Mouse (Mus musculus) hindbrain, embryonic 11.5 days (tissue): ENCODE results near the gene Cebpzos. TPM values are rescaled to one million over a fixed set of nuclear protein-coding genes. Genes with fewer than 3 reads are reported as not detected.

Source experiments
- ATAC-seq: fragments of 200-750 bp; cut with Nextera tagmentation; 2 replicates; pipeline ENCODE4 v1.8.0; 2017; ENCODE audit warnings: mild to moderate bottlenecking, moderate TSS enrichment, moderate library complexity; ENCODE audit not compliant: low FRiP score
- DNase-seq: peaks from one replicate; pipeline ENCODE4 v3.0.0-alpha.2; 2015; ENCODE audit warnings: low spot score
- H3K27ac ChIP-seq: fragments of 300-500 bp; sonication (generic); 2 replicates; pipeline ENCODE4 v1.5.1; 2014; ENCODE audit warnings: mild to moderate bottlenecking, low read depth, low read length
- H3K27me3 ChIP-seq: fragments of 300-500 bp; sonication (generic); 2 replicates; pipeline ENCODE4 v1.6.1; 2014; ENCODE audit warnings: mild to moderate bottlenecking, low read length, moderate library complexity, mixed read lengths; ENCODE audit not compliant: control insufficient read depth, insufficient read depth
- H3K36me3 ChIP-seq: fragments of 300-500 bp; sonication (generic); 2 replicates; pipeline ENCODE4 v1.6.1; 2014; ENCODE audit warnings: mild to moderate bottlenecking, low read length, moderate library complexity, mixed read lengths; ENCODE audit not compliant: control insufficient read depth, insufficient read depth
- H3K4me1 ChIP-seq: fragments of 300-500 bp; sonication (generic); replicated peaks from 2 replicates; pipeline ENCODE4 v1.6.1; 2014; ENCODE audit warnings: low read length, mixed read lengths; ENCODE audit not compliant: control insufficient read depth, insufficient read depth
- H3K4me2 ChIP-seq: fragments of 300-500 bp; sonication (generic); replicated peaks from 2 replicates; pipeline ENCODE4 v1.6.1; 2014; ENCODE audit warnings: mild to moderate bottlenecking, low read depth, low read length
- H3K4me3 ChIP-seq: fragments of 300-500 bp; sonication (generic); 2 replicates; pipeline ENCODE4 v1.5.1; 2014; ENCODE audit warnings: low read depth, low read length
- H3K9ac ChIP-seq: fragments of 300-500 bp; sonication (generic); 2 replicates; pipeline ENCODE4 v1.6.1; 2014; ENCODE audit warnings: low read depth, low read length
- H3K9me3 ChIP-seq: fragments of 300-500 bp; sonication (generic); 2 replicates; pipeline ENCODE4 v1.6.1; 2016; ENCODE audit warnings: low read length; ENCODE audit not compliant: control insufficient read depth
- WGBS: fragments of 180-500 bp; shearing (Covaris S2); extraction: QIAGEN DNeasy Blood & Tissue Kit; methylation state at CpG from one replicate; pipeline ENCODE4 v1.1.7; 2014; 5-methylcytosine and 5-hydroxymethylcytosine counted together
- polyA plus RNA-seq: library from polyadenylated mRNA; unstranded; fragments of >200 nt; fragmentation: Nextera tagmentation; extraction: Ambion mirVana; gene quantifications from 2 replicates; pipeline ENCODE4 v1.2.1, GENCODE M21; 2014

Cebpzos gene
- polyA plus RNA-seq, 1 experiment from 2014 or later: 118 TPM

DNA sequence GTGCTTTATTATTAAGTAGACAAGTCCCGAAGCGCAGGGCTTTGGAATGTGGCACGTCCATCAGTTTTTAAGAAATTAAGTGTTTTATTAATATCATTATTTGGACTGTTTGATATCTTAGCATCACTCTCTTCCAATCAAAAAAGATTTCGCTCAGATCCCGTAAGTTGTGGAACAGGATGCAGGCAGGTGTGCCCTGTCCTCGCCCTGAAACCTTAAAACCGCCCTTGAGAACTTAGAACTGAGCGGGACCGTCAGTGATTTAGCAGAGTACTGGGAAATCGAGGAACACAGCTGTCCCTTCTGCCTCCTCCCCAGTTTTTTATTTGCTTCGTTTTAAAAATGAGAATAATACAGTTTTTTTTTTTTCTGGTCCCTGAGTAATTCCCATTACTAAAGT is 599 bp downstream of the Cebpzos start:
- Histone ChIP-seq H3K36me3 (peaks cover 4% of the 10 kb centered on the region; the same call in 1 of the 2 replicates), H3K27ac (peak overlapping the region; percentile 47; the same call in 1 of the 2 replicates), H3K27me3 (no peaks in the 10 kb centered on the region), H3K4me1 (no peaks in the 10 kb centered on the region; the same call in 1 of the 2 replicates), H3K9ac (peak overlapping the region; percentile 40), H3K9me3 (no peaks in the 10 kb centered on the region), H3K4me2 (peak overlapping the region; percentile 50), H3K4me3 (peak overlapping the region; percentile 58)
- DNase-seq (no peak), ATAC-seq (peak; percentile 23; the same call in 1 of the 2 replicates)
- WGBS: 7% methylated on average over 11 of the region's 11 CpGs

DNA sequence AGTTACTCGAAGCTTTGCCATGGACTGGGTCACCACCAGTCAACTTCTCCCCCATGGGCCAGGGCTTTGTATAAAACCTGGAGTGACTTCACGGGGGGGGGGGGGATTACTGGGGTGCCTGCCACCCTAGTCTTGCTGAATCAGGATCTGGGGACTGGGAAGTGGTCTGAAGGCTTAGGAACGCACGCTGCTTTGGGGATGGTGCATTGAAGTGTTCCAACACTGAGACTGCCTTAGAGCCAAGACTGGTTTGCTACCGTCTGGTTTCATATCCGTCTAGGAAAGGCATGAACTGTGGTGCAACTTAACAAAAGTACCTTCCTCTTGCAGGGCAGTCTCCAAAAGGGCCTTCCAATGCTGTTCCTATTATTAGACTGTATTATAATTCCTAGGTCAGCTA is 1.4 kb downstream of the Cebpzos start:
- Histone ChIP-seq H3K27me3 (no peaks in the 10 kb centered on the region), H3K9ac (no peak overlapping the region; the same call in 1 of the 2 replicates), H3K4me2 (no peak overlapping the region; the same call in 1 of the 2 replicates), H3K9me3 (no peaks in the 10 kb centered on the region), H3K4me3 (no peak overlapping the region), H3K27ac (no peak overlapping the region), H3K4me1 (no peaks in the 10 kb centered on the region; the same call in 1 of the 2 replicates), H3K36me3 (peaks cover 6% of the 10 kb centered on the region; the same call in 1 of the 2 replicates)
- DNase-seq: no peak
- no peak for ATAC-seq
- WGBS: 50% methylated on average over 6 of the region's 6 CpGs

DNA sequence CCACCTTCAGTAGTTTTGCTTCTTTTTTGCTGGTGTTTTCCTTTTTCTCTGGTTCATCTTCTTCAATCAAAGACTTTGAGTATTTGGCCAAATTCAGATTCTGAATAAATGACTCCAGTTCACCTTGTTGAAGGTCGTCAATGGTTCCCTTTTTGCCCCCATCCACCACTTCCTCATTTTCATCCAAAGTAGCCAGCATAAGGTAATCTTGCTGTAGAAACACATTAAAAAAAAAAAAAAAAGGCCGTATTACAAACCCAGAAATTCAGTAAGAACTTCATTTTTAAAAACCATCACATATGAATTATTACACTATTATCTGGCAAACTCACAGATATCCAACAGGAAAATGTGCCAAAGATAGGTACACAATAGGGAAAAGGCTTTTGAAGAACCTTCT is 19.6 kb downstream of the Cebpzos start:
- Histone ChIP-seq H3K27me3 (no peaks in the 10 kb centered on the region), H3K4me2 (peak overlapping the region; percentile 60), H3K9ac (no peak overlapping the region; the same call in 1 of the 2 replicates), H3K4me3 (peak overlapping the region; percentile 91), H3K27ac (no peak overlapping the region), H3K36me3 (peaks cover 8% of the 10 kb centered on the region; the same call in 1 of the 2 replicates), H3K4me1 (no peaks in the 10 kb centered on the region), H3K9me3 (no peaks in the 10 kb centered on the region)
- WGBS: 95% methylated on average over 2 of the region's 2 CpGs
- DNase-seq (no peak), ATAC-seq (no peak)

DNA sequence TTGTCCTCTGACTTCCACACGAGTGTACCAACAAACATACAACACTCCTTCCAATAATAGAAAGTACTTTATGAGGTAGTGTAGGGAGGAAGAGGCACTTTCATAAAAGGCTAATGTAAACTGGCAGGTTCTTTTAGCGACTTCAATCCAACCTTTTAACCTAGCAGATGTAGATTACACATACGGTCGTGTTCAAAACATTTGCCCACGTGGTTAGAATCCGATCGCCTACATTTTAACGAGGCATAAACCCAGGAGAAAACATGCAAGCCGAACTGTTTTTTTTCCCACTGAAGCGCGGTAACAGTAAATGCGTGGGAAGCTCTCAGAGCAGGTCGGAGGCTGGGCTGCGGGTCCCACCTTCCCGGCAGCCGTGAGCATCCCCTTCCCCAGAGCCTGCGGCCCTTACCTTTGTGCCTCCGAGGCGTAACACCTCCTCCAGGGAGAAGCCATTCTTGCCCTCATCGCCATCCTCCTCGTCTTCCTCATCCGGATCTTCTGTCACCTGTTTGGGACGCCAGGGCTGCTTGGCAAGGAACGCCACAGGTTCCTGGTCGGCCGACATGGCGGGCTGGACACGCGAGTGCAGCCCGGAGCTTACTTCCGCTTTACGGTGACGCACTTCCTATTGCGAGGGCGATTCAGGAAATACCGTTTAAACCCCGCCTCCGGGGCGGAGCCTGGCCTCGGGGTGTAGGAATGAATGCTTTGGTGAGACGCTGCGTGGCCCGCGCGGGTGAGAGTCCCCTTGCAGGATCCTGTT is 20.3 kb downstream of the Cebpzos start, which contains the start of the genes Cebpz and Ndufaf7:
TSS of gene Cebpz (minus strand) at position 601 of the 763 bp plus-strand sequence.
TSS of gene Ndufaf7 (plus strand) at position 671 of the 763 bp plus-strand sequence.
- under 1% methylated on average over 45 of the region's 45 CpGs for WGBS
- peaks cover 8% of the 10 kb centered on the region; the same call in 1 of the 2 replicates for H3K36me3 ChIP-seq

DNA sequence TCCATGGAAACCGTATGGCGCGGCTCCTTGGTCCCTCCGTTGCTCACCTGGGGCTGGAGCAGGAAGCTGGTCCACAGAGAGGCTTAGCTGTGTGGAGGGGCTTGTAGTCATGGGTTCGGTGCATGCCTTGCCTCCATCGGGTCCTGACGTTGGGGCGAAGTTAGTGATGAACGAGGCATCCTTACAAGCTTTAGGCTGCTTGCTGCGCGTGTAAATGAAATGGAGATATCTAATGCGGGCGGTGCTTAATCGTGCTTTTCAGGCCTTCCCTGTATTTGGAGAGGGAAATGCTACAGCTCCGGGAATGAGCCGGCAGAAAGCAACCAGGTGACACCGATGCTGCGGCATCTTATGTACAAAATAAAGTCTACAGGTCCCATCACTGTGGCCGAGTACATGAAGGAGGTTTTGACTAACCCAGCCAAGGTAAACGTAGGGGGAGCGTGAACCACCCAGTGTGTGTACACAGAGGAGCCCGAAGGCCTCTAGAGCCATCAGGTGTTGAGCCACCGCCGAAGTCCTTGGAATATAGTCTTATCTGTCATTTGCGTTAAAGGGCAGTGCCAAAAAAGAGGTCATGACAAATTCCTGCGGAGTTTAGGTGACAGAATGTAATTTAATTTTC is 21.0 kb downstream of the Cebpzos start:
- Histone ChIP-seq H3K9ac (peak overlapping the region; percentile 51), H3K4me2 (peak overlapping the region; percentile 64), H3K27me3 (no peaks in the 10 kb centered on the region), H3K4me1 (no peaks in the 10 kb centered on the region), H3K4me3 (peak overlapping the region; percentile 91), H3K36me3 (peaks cover 8% of the 10 kb centered on the region; the same call in 1 of the 2 replicates), H3K9me3 (no peaks in the 10 kb centered on the region), H3K27ac (no peak overlapping the region)
- WGBS: 11% methylated on average over 26 of the region's 26 CpGs
- no peak for DNase-seq
- ATAC-seq: peak; percentile 45; the same call in 1 of the 2 replicates

More for the DNA sequence above, 20.3 kb downstream of the Cebpzos start, which contains the start of the genes Cebpz and Ndufaf7:
- ATAC-seq: peak; percentile 99
- H3K27ac ChIP-seq: no peak within 1 kb of the TSS
- peak within 1 kb of the TSS; percentile 74 for H3K9ac ChIP-seq
- H3K4me2 ChIP-seq: peak within 1 kb of the TSS; percentile 64
- no peaks in the 10 kb centered on the region for H3K4me1 ChIP-seq
- no peaks in the 10 kb centered on the region for H3K27me3 ChIP-seq
- peak; percentile 99 for DNase-seq
- H3K4me3 ChIP-seq: peak within 1 kb of the TSS; percentile 91
- no peaks in the 10 kb centered on the region for H3K9me3 ChIP-seq

DNA sequence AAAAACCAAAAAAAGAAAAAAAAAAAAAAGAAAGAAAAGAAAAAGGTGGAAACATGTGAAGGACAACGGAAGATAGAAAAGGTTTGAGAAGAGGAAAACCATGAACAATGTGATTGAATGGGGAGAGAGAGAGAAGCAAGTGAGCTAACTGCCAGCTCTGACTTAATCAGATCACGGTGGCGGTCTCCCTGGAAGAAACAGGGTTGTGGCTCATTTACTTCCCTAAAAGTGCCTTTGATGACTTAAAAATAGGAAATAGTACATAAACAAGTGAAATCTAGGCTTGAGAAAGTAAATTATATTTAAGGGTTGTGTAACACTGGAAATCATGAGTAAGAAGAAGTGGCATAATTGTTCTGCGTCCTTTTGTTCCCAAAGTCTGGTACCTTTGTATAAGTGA is 22.6 kb downstream of the Cebpzos start:
- Histone ChIP-seq H3K36me3 (peaks cover 8% of the 10 kb centered on the region; the same call in 1 of the 2 replicates), H3K4me3 (no peak overlapping the region), H3K4me2 (no peak overlapping the region), H3K27ac (no peak overlapping the region), H3K9ac (no peak overlapping the region), H3K27me3 (no peaks in the 10 kb centered on the region), H3K4me1 (no peaks in the 10 kb centered on the region), H3K9me3 (no peaks in the 10 kb centered on the region)
- DNase-seq: no peak
- ATAC-seq: no peak
- 93% methylated on average over 4 of the region's 4 CpGs for WGBS

DNA sequence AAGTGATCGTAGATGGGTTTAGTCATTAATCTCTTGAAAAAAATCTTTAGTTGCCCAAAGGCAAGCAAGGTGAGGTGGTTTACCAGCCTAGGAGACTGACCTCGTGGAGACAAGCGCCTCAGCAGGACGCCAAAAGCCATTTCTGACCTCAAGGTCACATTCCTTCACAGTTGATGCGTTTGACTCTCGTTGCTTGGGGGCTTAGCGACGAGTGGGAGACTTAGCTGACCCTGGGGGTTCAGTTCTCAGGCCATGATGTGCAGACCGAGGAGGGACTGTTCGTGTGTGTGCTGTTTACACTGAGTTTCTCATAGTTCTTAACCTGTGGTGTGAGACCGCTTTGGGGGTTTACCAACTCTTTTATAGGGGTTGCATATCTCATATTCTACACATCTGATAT is 26.3 kb downstream of the Cebpzos start:
- DNase-seq (no peak), ATAC-seq (no peak)
- no peak overlapping the region for H3K9ac ChIP-seq
- H3K27me3 ChIP-seq: no peaks in the 10 kb centered on the region
- H3K27ac ChIP-seq: no peak overlapping the region
- H3K9me3 ChIP-seq: no peaks in the 10 kb centered on the region
- H3K4me3 ChIP-seq: no peak overlapping the region
- no peaks in the 10 kb centered on the region for H3K36me3 ChIP-seq
- H3K4me1 ChIP-seq: no peaks in the 10 kb centered on the region
- 55% methylated on average over 11 of the region's 11 CpGs for WGBS
- H3K4me2 ChIP-seq: no peak overlapping the region

DNA sequence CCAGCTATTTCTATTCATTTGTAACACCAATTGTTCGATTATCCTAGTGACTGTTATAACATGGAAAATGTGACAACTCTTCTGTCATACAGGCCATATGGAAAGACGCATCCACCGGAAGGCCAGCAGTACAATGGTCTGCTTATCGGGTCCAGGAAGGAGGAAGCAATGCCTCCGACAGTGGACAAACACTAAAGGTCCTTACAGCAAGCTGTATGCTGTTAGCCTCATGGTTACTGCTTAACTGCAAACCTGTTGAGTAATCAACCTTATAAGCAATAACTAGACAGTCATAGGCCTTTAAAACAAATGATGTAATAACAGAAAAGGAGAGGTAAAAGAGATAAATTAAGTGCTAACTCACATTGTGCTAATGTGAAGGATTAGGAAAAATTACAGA is 34.9 kb downstream of the Cebpzos start:
- Histone ChIP-seq H3K27me3 (no peaks in the 10 kb centered on the region), H3K36me3 (peaks cover 3% of the 10 kb centered on the region; the same call in 1 of the 2 replicates)
- 97% methylated on average over 5 of the region's 5 CpGs for WGBS

More for the DNA sequence above, 34.9 kb downstream of the Cebpzos start:
- Histone ChIP-seq H3K4me1 (no peaks in the 10 kb centered on the region), H3K4me3 (no peak overlapping the region), H3K4me2 (no peak overlapping the region), H3K9me3 (no peaks in the 10 kb centered on the region), H3K9ac (no peak overlapping the region), H3K27ac (no peak overlapping the region)
- ATAC-seq (no peak), DNase-seq (no peak)
